ENCODE assay signal across 9 mouse cellular contexts in genomic region chr10:79918231-79919078, GRCm38 (mm10). TPM values are rescaled to one million over a fixed set of nuclear protein-coding genes. Genes with fewer than 3 reads are reported as not detected.
DNase-seq lines count a peak whose midpoint lies in the region; ATAC-seq and TF ChIP-seq lines count a peak whose summit lies in the region.
"Had no signal": no experiment of that assay in that cellular context is flagged by ENCODE, and none has a peak within 500 bp of the region (broad histone marks: within the 10 kb centered on the region; RNA-seq: fewer than 3 reads in every experiment).

No protein-coding gene starts in this region.

- TF ChIP-seq CTCF in layer of hippocampus, adult 2 months (conservative IDR thresholded peaks at IDR 0.05), result no peak
- no peak for TF ChIP-seq CTCF in small intestine, adult 2 months (IDR thresholded peaks at IDR 0.05; ENCODE audit: extremely low read depth, insufficient read length, insufficient replicate concordance, low read depth, low read length)

- H3K9ac ChIP-seq in embryonic facial prominence, embryonic 15.5 days, result no peak overlapping the region; the same call in 1 of the 2 replicates
- no peak overlapping the region for H3K9ac ChIP-seq in liver, embryonic 12.5 days

- ATAC-seq in embryonic facial prominence, embryonic 15.5 days (ENCODE audit: insufficient number of reproducible peaks, low FRiP score, low TSS enrichment, low read depth), result no peak
- no peak for ATAC-seq in liver, embryonic 12.5 days

- no peaks in the 10 kb centered on the region for H3K9me3 ChIP-seq in embryonic facial prominence, embryonic 15.5 days (replicated peaks)
- H3K9me3 ChIP-seq in liver, embryonic 12.5 days (replicated peaks), result no peaks in the 10 kb centered on the region

- H3K4me1 ChIP-seq in embryonic facial prominence, embryonic 15.5 days, result peaks cover 66% of the 10 kb centered on the region
- H3K4me1 ChIP-seq in liver, embryonic 12.5 days, result peaks cover 82% of the 10 kb centered on the region
- H3K4me1 ChIP-seq in small intestine, adult 2 months (ENCODE audit: control insufficient read depth, insufficient read depth, insufficient read length, low read length), result peaks cover 30% of the 10 kb centered on the region

- H3K4me2 ChIP-seq in embryonic facial prominence, embryonic 15.5 days (replicated peaks), result peak overlapping the region; percentile 16
- H3K4me2 ChIP-seq in liver, embryonic 12.5 days, result peak overlapping the region; percentile 48

- peak overlapping the region; percentile 22; the same call in 1 of the 2 replicates for H3K4me3 ChIP-seq in layer of hippocampus, adult 2 months
- H3K4me3 ChIP-seq in embryonic facial prominence, embryonic 15.5 days (replicated peaks), result peak overlapping the region; percentile 18
- H3K4me3 ChIP-seq in liver, embryonic 12.5 days, result peak overlapping the region; percentile 19; the same call in 1 of the 2 replicates
- peak overlapping the region; percentile 48 for H3K4me3 ChIP-seq in small intestine, adult 2 months (ENCODE audit: low read depth, low read length)

- no peaks in the 10 kb centered on the region for H3K36me3 ChIP-seq in embryonic facial prominence, embryonic 15.5 days
- 0 out of 2 replicates have a peak, but pooled peaks cover 1% of the 10 kb centered on the region for H3K36me3 ChIP-seq in liver, embryonic 12.5 days
- no peaks in the 10 kb centered on the region for H3K36me3 ChIP-seq in small intestine, adult 2 months (ENCODE audit: control insufficient read depth, insufficient read depth, low read length)

- TF ChIP-seq POLR2A in small intestine, adult 2 months (IDR thresholded peaks at IDR 0.05; ENCODE audit: low read depth, low read length), result no peak

- H3K27me3 ChIP-seq in embryonic facial prominence, embryonic 15.5 days, result peaks cover 61% of the 10 kb centered on the region
- peaks cover 64% of the 10 kb centered on the region for H3K27me3 ChIP-seq in liver, embryonic 12.5 days (replicated peaks)
- peaks cover 12% of the 10 kb centered on the region; the same call in 1 of the 2 replicates for H3K27me3 ChIP-seq in small intestine, adult 2 months (ENCODE audit: control insufficient read depth, insufficient read depth, low read length)

- 7% methylated on average over 34 of the region's 35 CpGs for WGBS in embryonic facial prominence, embryonic 15.5 days
- 12% methylated on average over 35 of the region's 35 CpGs for WGBS in liver, embryonic 12.5 days (ENCODE audit: insufficient replicate concordance)
- 60% methylated on average over 35 of the region's 35 CpGs for WGBS in small intestine, adult 2 months

- DNase-seq in layer of hippocampus, adult 2 months (ENCODE audit: low spot score in 2 of 2), result no peak
- no peak for DNase-seq in layer of hippocampus, postnatal 25 days (ENCODE audit: extremely low spot score in 1 of 2, low spot score in 1 of 2)
- DNase-seq in natural killer cell, adult 2 months (ENCODE audit: low spot score in 2 of 2), result no peak
- DNase-seq in thymus, postnatal 36 days, result no peak

- no peak overlapping the region for H3K27ac ChIP-seq in layer of hippocampus, adult 2 months
- H3K27ac ChIP-seq in embryonic facial prominence, embryonic 15.5 days (replicated peaks), result no peak overlapping the region
- H3K27ac ChIP-seq in liver, embryonic 12.5 days, result no peak overlapping the region
- H3K27ac ChIP-seq in small intestine, adult 2 months (ENCODE audit: insufficient read depth, low read depth, low read length), result no peak overlapping the region

RNA-seq across cellular contexts. Expression of gene Kiss1r, which starts 1.7 kb away (rescaled TPM):
- 1 to 10 TPM; 5.6 to 7.1 TPM for total RNA-seq in layer of hippocampus, adult 2 months (2021)
- total RNA-seq in layer of hippocampus, postnatal 25 days (2021), result 1 to 10 TPM; 6.6 to 6.7 TPM
- polyA plus RNA-seq in embryonic facial prominence, embryonic 15.5 days (2015; fragmentation: Nextera tagmentation; extraction: Ambion mirVana), result 1.1 and 1.4 TPM in 2 replicates
- 0.35 and 0.43 TPM in 2 replicates for polyA plus RNA-seq in liver, embryonic 12.5 days (2016; fragmentation: Nextera tagmentation; extraction: Ambion mirVana)
- 3.0 and 5.9 TPM in 2 replicates for polyA plus RNA-seq in small intestine, adult 2 months (2012; rRNA removed)

RNA-seq across cellular contexts. Expression of gene R3hdm4, which starts 2.6 kb away (rescaled TPM):
- total RNA-seq in layer of hippocampus, adult 2 months (2021), result 100 to 1,000 TPM; 365 to 385 TPM
- 100 to 1,000 TPM; 428 to 450 TPM for total RNA-seq in layer of hippocampus, postnatal 25 days (2021)
- 179 and 181 TPM in 2 replicates for polyA plus RNA-seq in embryonic facial prominence, embryonic 15.5 days (2015; fragmentation: Nextera tagmentation; extraction: Ambion mirVana)
- 67.5 and 74.1 TPM in 2 replicates for polyA plus RNA-seq in liver, embryonic 12.5 days (2016; fragmentation: Nextera tagmentation; extraction: Ambion mirVana)
- polyA plus RNA-seq in small intestine, adult 2 months (2012; rRNA removed), result 86.4 and 104 TPM in 2 replicates

RNA-seq across cellular contexts. Expression of gene Gm26602, which starts 7.8 kb away (rescaled TPM):
- total RNA-seq in layer of hippocampus, adult 2 months (2021), result not detected
- total RNA-seq in layer of hippocampus, postnatal 25 days (2021), result not detected
- 5.2 TPM in 1 of 2 replicates, not detected in the other for polyA plus RNA-seq in embryonic facial prominence, embryonic 15.5 days (2015; fragmentation: Nextera tagmentation; extraction: Ambion mirVana)
- polyA plus RNA-seq in liver, embryonic 12.5 days (2016; fragmentation: Nextera tagmentation; extraction: Ambion mirVana), result 0.98 and 11.0 TPM in 2 replicates
- not detected in 2 replicates for polyA plus RNA-seq in small intestine, adult 2 months (2012; rRNA removed)
- total RNA-seq: adrenal gland, postnatal 36 days had no signal
- polyA plus RNA-seq: large intestine, adult 2 months had no signal

RNA-seq across cellular contexts. Expression of gene Arid3a, which starts 8.4 kb away (rescaled TPM):
- total RNA-seq in layer of hippocampus, adult 2 months (2021), result 1 to 10 TPM; 7.5 to 8.5 TPM
- 1 to 10 TPM; 4.6 to 6.9 TPM for total RNA-seq in layer of hippocampus, postnatal 25 days (2021)
- polyA plus RNA-seq in embryonic facial prominence, embryonic 15.5 days (2015; fragmentation: Nextera tagmentation; extraction: Ambion mirVana), result 6.6 and 7.0 TPM in 2 replicates
- 5.6 and 6.4 TPM in 2 replicates for polyA plus RNA-seq in liver, embryonic 12.5 days (2016; fragmentation: Nextera tagmentation; extraction: Ambion mirVana)
- 10.7 and 23.9 TPM in 2 replicates for polyA plus RNA-seq in small intestine, adult 2 months (2012; rRNA removed)

RNA-seq across cellular contexts. Expression of gene Med16, which starts 9.7 kb away (rescaled TPM):
- total RNA-seq in layer of hippocampus, adult 2 months (2021), result 10 to 100 TPM; 57.7 to 59.3 TPM
- total RNA-seq in layer of hippocampus, postnatal 25 days (2021), result 10 to 100 TPM; 55.5 to 56.2 TPM
- 44.0 and 48.4 TPM in 2 replicates for polyA plus RNA-seq in embryonic facial prominence, embryonic 15.5 days (2015; fragmentation: Nextera tagmentation; extraction: Ambion mirVana)
- 26.6 and 27.4 TPM in 2 replicates for polyA plus RNA-seq in liver, embryonic 12.5 days (2016; fragmentation: Nextera tagmentation; extraction: Ambion mirVana)
- 34.8 and 58.1 TPM in 2 replicates for polyA plus RNA-seq in small intestine, adult 2 months (2012; rRNA removed)
